9 mouse cellular contexts compared by ENCODE assay signal in genomic region chr19:10457484-10457800, GRCm38 (mm10). TPM values are rescaled to one million over a fixed set of nuclear protein-coding genes. Genes with fewer than 3 reads are reported as not detected.
DNase-seq lines count a peak whose midpoint lies in the region; ATAC-seq and TF ChIP-seq lines count a peak whose summit lies in the region.
"Had no signal": no experiment of that assay in that cellular context is flagged by ENCODE, and none has a peak within 500 bp of the region (broad histone marks: within the 10 kb centered on the region; RNA-seq: fewer than 3 reads in every experiment).

No protein-coding gene starts in this region.

- H3K27me3 ChIP-seq in kidney, embryonic 14.5 days (ENCODE audit: control insufficient read depth, insufficient read depth, low read length) = peaks cover 51% of the 10 kb centered on the region
- peaks cover 56% of the 10 kb centered on the region for H3K27me3 ChIP-seq in lung, embryonic 14.5 days (ENCODE audit: insufficient read depth, low read length)

- peaks cover 12% of the 10 kb centered on the region for H3K4me1 ChIP-seq in bone marrow macrophage, adult 2 months (ENCODE audit: control insufficient read depth, insufficient read depth, low read length)
- peaks cover 23% of the 10 kb centered on the region; the same call in 1 of the 2 replicates for H3K4me1 ChIP-seq in kidney, embryonic 14.5 days (ENCODE audit: control insufficient read depth, insufficient read depth, low read length)
- peaks cover 5% of the 10 kb centered on the region; the same call in 1 of the 2 replicates for H3K4me1 ChIP-seq in lung, embryonic 14.5 days (ENCODE audit: insufficient read depth)

- no peaks in the 10 kb centered on the region for H3K9me3 ChIP-seq in kidney, embryonic 14.5 days (ENCODE audit: control insufficient read depth, low read length)
- no peaks in the 10 kb centered on the region for H3K9me3 ChIP-seq in lung, embryonic 14.5 days (ENCODE audit: low read depth, low read length)

- H3K9ac ChIP-seq in kidney, embryonic 14.5 days (ENCODE audit: low read depth, low read length) = peak overlapping the region; percentile 45; the same call in 1 of the 2 replicates
- H3K9ac ChIP-seq in lung, embryonic 14.5 days = peak overlapping the region; percentile 32; the same call in 1 of the 2 replicates

- no peaks in the 10 kb centered on the region for H3K36me3 ChIP-seq in kidney, embryonic 14.5 days (ENCODE audit: control insufficient read depth, insufficient read depth, low read length)
- H3K36me3 ChIP-seq in lung, embryonic 14.5 days (ENCODE audit: insufficient read depth) = no peaks in the 10 kb centered on the region

- no peak for TF ChIP-seq CTCF in layer of hippocampus, adult 2 months (conservative IDR thresholded peaks at IDR 0.05)
- no peak for TF ChIP-seq CTCF in bone marrow macrophage, adult 2 months (IDR thresholded peaks at IDR 0.05; ENCODE audit: low read depth, low read length)
- TF ChIP-seq CTCF in lung, embryonic 14.5 days (IDR thresholded peaks at IDR 0.05; ENCODE audit: low read depth) = no peak

- peak overlapping the region; percentile 60 for H3K4me3 ChIP-seq in layer of hippocampus, adult 2 months
- peak overlapping the region; percentile 32 for H3K4me3 ChIP-seq in bone marrow macrophage, adult 2 months (ENCODE audit: insufficient read depth, low read length)
- peak overlapping the region; percentile 50 for H3K4me3 ChIP-seq in kidney, embryonic 14.5 days (ENCODE audit: low read length)
- peak overlapping the region; percentile 50 for H3K4me3 ChIP-seq in lung, embryonic 14.5 days (ENCODE audit: low read depth, low read length)

- 0 out of 2 replicates have a peak, but pooled peaks have one; percentile 8 for ATAC-seq in granulocyte monocyte progenitor cell, adult 5-6 weeks (replicated peaks; ENCODE audit: poor library complexity, severe bottlenecking)
- ATAC-seq in kidney, embryonic 14.5 days (ENCODE audit: low FRiP score, low TSS enrichment) = peak; percentile 93
- ATAC-seq in lung, embryonic 14.5 days (ENCODE audit: insufficient read depth) = peak; percentile 93

- H3K4me2 ChIP-seq in kidney, embryonic 14.5 days (replicated peaks; ENCODE audit: low read depth, low read length) = peak overlapping the region; percentile 97
- peak overlapping the region; percentile 93 for H3K4me2 ChIP-seq in lung, embryonic 14.5 days

- WGBS in kidney, embryonic 14.5 days = 0% methylated on average over 26 of the region's 34 CpGs
- WGBS in lung, embryonic 14.5 days = under 1% methylated on average over 34 of the region's 34 CpGs

- peak in 1 of 2 experiments; percentile 76 for DNase-seq in layer of hippocampus, adult 2 months (ENCODE audit: low spot score in 2 of 2)
- no peak for DNase-seq in layer of hippocampus, adult 11-12 months (ENCODE audit: low spot score)
- DNase-seq in lung, embryonic 14.5 days = peak; percentile 94
- peak; percentile 52 for DNase-seq in ovary, postnatal 14 days (ENCODE audit: low spot score)
- DNase-seq in spleen, adult 12 weeks (ENCODE audit: low spot score) = no peak

- TF ChIP-seq POLR2A in bone marrow macrophage, adult 2 months (IDR thresholded peaks at IDR 0.05; ENCODE audit: borderline replicate concordance, low read depth, low read length) = no peak

- peak overlapping the region; percentile 87 for H3K27ac ChIP-seq in layer of hippocampus, adult 2 months
- no peak overlapping the region for H3K27ac ChIP-seq in bone marrow macrophage, adult 2 months (ENCODE audit: insufficient read depth, low read depth, low read length)
- H3K27ac ChIP-seq in kidney, embryonic 14.5 days (ENCODE audit: low read depth, low read length) = no peak overlapping the region
- no peak overlapping the region for H3K27ac ChIP-seq in lung, embryonic 14.5 days (ENCODE audit: low read depth)
- H3K27ac ChIP-seq: macrophage had no signal

RNA-seq across cellular contexts. Expression of gene Lrrc10b, which starts 0.2 kb away (rescaled TPM):
- 10 to 100 TPM; 83.9 to 84.6 TPM for total RNA-seq in layer of hippocampus, adult 2 months (2021)
- not detected in 2 replicates for polyA plus RNA-seq in bone marrow macrophage, adult 2 months (2012; ENCODE audit: insufficient read depth, insufficient read length, missing spikeins)
- total RNA-seq in granulocyte monocyte progenitor cell, adult 5-6 weeks (2014; fragmentation: Nextera tagmentation) = not detected in 2 replicates
- total RNA-seq in granulocyte monocyte progenitor cell, adult 5-6 weeks (2017) = 0.34 TPM in 1 of 2 replicates, not detected in the other
- polyA plus RNA-seq in kidney, embryonic 14.5 days (2014; fragmentation: Nextera tagmentation; extraction: Ambion mirVana) = 0.91 and 1.0 TPM in 2 replicates
- 0.78 and 0.97 TPM in 2 replicates for polyA plus RNA-seq in lung, embryonic 14.5 days (2014; fragmentation: Nextera tagmentation; extraction: Ambion mirVana)

RNA-seq across cellular contexts. Expression of gene Ppp1r32, which starts 25.3 kb away (rescaled TPM):
- total RNA-seq in layer of hippocampus, adult 2 months (2021) = 1 to 10 TPM; 2.4 to 3.0 TPM
- 0.54 TPM in 1 of 2 replicates, not detected in the other for polyA plus RNA-seq in bone marrow macrophage, adult 2 months (2012; ENCODE audit: insufficient read depth, insufficient read length, missing spikeins)
- 1.2 TPM in 1 of 2 replicates, not detected in the other for total RNA-seq in granulocyte monocyte progenitor cell, adult 5-6 weeks (2014; fragmentation: Nextera tagmentation)
- not detected in 2 replicates for total RNA-seq in granulocyte monocyte progenitor cell, adult 5-6 weeks (2017)
- polyA plus RNA-seq in kidney, embryonic 14.5 days (2014; fragmentation: Nextera tagmentation; extraction: Ambion mirVana) = not detected in 2 replicates
- 0.26 TPM in 1 of 2 replicates, not detected in the other for polyA plus RNA-seq in lung, embryonic 14.5 days (2014; fragmentation: Nextera tagmentation; extraction: Ambion mirVana)
- polyA plus RNA-seq: macrophage had no signal

Comparison
In these comparisons a context has a peak if more than half of its experiments do, and no peak if none do; other contexts are left out.
1. DNase-seq: peak in lung, embryonic 14.5 days (single experiment) and ovary, postnatal 14 days (single experiment); none in layer of hippocampus, adult 11-12 months (single experiment) and spleen, adult 12 weeks (single experiment).
2. ATAC-seq: peak in every context shown above with its lines; median percentile 93 in kidney, embryonic 14.5 days; 93 in lung, embryonic 14.5 days; 8 in granulocyte monocyte progenitor cell, adult 5-6 weeks.
3. Peak in every context shown above with its lines, with median percentiles within 50 percentile points of each other: H3K4me3 ChIP-seq.